Mouse (Mus musculus) embryo, embryonic 11 days (tissue): ENCODE measurements around the gene Pard3.
A peak's percentile ranks its signal among the peaks of the same experiment; 100 is the strongest.

Source experiments
- DNase-seq: peaks from one replicate; pipeline ENCODE4 v3.0.0-alpha.2; 2015

The Pard3 gene

DNA sequence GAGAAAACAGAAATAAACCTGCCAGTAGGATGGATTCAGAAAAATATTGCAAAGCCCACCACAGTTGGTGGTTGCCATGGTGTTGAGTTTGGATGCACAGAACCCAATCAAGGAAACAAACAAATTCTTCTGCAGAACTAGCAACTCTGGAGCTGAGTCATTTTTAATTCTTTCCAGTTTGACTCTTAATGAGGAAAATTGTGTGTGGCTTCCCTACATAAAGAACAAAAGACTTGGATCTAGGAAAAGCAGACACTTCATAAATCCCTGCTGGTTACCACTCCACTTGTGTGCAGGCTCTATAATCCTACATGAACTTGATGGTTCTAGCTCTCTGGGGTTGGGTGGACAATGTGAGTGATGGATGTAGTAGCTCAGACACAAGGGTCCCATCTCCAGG, 298.1 kb downstream of the Pard3 start:
- DNase-seq: no peak

GRCm38 (mm10) chr8:127368347-127368746, 304.7 kb downstream of the Pard3 start:
- DNase-seq: no peak

GRCm38 (mm10) chr8:127371326-127371949, 307.7 kb downstream of the Pard3 start:
- DNase-seq: no peak

DNA sequence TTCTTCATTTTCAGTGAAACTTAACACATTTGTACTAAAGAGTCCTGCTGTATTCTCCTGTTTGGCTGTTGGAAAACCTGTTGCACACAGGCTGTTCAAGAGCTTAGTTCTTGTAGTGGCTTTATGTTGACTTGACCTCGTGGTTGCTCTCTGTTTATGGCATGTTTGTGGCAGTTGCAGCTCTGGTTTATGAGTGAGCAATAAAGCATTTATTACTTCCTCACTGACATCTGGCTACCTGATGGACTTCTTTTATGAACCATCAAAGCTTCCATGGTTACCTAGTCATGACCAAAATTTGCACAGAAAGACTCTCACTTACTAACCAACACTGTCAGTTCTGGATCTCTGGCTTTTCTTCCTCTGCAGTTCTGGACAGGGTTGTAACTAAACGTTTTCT, 314.1 kb downstream of the Pard3 start:
- DNase-seq: no peak

DNA sequence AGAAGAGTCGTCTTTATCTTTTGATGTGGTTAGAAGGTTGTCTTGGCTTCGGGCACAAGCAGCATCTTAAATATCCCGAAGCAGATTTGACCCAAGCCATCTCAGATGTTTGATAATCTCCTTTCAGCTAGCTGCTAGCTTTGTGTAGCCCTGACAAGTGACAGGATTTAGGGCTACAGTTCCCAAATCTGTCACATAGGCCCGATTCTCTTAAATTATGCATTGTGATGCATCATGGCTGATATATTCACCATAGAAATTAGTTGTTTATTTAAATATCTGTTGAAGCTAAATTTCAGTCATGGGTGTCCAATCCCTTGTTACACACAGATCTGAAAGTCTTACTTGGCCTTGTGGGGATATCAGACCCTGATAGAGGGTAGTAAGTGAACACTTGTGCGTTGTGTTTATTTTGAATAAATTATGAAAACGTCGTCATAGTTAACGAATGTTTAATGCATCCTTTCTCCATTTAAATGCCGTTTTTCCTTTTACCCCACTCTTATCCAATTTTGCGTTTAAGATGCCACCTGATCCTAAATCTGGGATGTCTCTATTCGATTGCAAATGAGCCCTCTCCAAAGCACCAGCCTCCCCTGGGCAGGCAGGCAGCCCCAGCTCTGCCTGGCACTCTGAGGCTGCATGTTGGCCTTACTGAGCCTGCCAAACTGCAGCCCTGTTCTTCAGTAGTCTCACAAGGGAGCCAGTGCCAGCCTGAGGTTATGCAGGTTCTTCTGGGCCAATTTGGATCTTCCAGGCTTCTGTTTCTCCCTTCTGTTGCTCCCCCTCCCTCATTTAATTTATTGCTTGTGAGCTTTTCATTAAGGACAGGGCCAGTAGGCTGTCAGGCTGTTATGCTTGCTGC, 315.5 kb downstream of the Pard3 start:
- DNase-seq: no peak

DNA sequence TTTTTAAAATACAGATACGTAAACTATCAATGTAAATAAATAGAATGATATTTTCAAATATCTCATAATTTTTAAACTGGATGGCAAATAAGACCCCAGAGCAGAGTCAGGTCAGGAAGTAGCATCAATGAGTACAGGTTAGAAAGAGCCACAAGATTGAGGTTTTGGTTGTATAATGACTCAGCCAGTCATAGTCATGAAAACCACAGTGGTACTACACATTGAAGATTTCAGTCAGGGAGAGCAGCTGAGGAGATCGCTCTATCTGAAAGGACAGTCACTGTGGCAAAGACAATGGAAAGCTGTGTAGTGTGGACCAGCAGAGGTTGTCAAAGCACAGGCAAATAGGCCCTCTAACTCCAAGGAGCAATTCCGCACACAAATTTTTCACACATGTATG, 317.6 kb downstream of the Pard3 start:
- DNase-seq: no peak

- DNase-seq: no peak
These were observed 329.0 kb downstream of the Pard3 start for GRCm38 (mm10) chr8:127392700-127393099.

DNA sequence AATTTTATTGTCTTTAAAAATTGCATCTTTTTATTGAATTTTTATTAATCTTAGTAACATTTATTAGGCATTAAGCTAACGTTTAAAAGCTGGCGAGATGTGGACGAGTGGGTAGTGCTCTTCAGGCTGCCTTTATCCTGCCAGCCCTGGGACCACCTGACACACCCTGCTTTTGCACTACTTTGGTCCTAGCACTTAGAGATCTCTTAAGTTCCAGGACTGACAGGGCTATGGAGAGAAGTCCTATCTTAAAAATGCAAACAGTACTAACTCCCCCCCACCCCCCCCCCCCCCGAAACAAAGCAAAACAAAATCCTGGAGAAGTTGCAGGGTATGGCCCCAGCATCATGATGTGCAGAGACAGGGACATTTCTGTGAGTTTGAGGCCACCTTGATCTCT, 331.8 kb downstream of the Pard3 start:
- no peak for DNase-seq

DNA sequence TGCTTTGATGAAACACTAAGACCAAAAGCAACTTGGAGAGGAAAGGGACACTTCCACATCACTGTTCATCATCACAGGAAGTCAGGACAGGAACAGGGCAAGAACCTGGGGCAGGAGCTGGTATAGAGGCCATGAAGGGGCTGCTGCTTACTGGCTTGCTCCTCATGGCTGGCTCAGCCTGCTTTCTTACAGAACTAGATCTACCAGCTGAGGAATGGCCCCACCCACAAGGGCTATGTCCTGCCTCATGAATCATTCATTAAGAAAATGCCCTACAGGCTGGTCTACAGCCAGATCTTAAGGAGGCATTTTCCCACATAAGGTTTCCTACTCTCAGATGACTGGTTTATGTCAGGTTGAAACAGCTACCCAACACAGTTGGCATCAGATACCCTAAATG, 342.1 kb downstream of the Pard3 start:
- peak; percentile 10 for DNase-seq

DNA sequence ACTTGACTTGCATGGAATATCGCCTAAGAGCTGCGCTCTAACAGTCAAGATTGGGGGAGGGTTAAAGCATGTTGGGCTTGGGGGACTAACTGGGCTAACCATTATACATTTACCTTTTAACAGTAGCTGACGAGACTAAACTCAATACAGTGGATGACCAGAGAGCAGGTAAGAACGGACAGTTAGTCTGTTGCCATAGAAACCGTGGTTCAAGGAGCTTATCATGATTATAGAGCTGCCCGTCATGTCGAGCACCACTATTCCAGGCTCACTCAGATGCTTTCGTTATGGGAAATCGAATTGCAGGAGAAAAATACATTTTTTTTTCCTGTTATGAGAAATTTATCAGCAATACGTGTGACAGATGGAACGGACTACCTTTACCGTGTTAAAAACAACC, 346.9 kb downstream of the Pard3 start:
- no peak for DNase-seq

DNA sequence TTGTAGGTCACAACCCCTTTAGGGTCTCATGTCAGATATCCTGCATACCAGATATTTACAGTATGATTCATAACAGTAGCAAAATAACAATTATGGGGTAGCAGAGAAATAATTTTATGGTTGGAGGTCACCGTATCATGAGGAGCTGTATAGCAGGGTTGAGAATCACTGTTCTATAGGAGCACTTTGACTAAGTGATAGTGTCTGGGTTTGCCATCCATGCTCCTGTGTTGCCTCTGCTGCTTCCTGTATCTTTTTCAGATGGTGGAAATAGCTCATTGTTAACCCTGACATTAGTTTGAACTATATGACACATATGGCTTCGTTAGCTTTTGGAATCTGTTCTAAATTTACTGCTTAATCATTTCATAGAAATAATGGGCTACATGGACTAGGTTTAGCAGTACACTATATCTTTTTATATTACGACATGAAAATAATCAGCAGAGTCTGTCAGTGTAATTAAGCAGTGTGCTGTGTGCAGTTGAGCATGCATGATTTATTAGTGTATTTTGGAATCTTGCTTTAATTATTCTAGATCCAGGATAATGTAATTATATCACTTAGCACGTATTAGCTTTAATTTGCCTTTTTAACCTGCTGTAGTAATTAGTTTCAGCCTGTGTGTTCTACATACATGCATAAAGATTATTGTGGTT, 347.6 kb downstream of the Pard3 start:
- DNase-seq: no peak

DNA sequence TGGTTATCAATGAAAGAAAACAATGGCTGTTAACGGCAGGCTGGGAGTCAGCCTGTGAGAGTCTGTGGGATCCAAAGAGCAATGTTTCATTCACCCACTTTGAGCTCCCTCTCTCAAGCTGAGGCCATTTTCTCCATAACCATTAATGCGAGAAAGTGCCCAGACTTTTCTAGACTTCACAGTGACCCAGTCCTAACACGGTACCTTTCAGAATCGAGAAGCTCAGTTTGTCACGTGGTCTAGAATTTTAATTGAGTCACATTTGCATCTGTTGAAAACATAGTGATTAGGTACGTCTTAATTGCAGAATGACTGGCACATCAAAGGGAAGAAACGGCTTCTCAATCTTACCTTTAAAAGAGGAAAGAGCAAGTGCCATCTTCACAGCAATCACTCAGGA, 359.3 kb downstream of the Pard3 start:
- no peak for DNase-seq

DNA sequence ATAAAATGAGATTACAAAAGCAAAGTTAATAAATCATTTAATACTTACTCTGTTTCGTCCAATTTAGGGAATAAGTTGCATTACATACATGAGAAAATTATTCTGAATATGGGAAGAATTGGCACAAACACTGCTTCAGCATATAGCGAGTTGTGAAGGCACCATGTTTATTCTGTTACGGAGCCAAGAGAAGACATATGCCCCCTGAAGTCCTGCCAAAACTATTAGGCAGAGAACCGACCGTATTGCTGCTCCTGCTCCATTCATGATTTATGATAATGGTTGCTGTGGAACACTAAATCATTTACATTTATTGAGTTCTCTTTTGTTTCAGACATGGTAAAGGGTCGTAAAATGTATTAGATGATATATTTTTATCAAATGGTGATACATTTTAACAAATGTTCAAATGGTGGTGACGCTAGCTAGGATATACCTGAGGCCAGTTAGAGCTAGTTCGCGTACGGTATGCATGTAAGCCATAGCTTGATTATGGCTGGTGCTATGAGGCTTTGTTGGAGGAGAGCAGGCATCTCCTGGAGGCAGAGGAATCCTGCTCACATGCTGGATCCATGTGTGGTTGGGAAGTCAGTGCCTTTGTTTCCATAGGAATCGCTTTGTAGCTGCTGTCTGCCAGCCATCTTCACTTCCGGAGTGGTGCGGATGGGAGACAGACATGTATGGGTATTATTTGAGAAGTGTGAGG, 360.7 kb downstream of the Pard3 start:
- DNase-seq: no peak

DNA sequence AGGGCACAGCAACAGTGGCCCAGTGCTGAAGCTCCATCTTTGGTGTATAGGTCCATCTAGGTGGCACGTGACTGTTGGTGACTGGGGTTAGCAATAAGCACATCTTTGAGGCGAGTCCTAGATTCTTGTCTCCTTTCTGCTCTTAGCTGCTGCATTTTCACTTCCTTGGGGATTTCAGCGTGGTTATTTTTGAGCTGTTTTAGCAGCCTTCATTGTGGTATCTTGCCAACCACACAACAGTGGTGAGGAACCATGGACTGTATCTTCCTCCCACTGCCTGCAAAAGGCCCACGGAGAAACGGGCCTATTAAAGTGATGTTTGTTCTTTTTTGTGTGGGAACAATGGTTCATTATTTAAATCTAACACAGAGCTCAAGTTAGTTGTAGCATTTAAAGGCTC, 363.2 kb downstream of the Pard3 start:
- DNase-seq: no peak

DNA sequence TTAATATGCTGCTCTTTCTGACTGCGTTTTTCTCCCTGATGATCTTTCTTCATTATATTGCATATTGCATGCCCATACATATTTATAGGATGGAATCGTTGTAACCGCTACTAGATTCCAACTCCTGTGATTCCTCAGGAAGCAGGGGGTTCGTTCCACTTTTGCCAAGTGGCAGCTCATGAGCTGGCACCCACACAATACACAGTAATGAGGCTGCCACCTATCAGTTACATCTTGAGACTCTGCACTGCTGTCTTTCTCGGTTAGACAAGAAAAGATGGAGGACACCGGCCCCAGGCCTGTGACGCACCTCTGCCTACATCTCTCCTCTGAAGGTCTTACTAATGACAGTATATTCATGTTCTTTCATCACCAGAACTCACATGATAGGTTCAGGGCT, 364.3 kb downstream of the Pard3 start:
- no peak for DNase-seq

DNA sequence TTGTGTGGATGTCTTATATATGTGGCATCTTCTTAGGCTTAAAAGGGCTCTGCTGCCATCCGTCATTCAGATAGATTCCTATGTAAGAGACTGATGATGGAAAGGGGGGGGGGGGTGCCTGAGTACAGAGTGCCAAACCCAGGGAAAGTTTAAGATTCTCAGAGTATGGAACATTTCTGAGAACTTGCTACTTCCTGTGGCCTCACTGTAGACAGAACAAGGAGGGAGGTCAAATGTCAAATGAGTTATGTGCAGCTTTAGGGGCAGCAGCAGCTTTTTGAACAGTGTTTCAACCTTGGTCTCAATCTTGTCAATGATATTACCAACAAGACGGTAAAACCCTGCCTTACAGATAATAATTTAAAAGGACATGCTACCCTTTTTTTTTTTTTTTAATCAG, 367.5 kb downstream of the Pard3 start:
- no peak for DNase-seq

DNA sequence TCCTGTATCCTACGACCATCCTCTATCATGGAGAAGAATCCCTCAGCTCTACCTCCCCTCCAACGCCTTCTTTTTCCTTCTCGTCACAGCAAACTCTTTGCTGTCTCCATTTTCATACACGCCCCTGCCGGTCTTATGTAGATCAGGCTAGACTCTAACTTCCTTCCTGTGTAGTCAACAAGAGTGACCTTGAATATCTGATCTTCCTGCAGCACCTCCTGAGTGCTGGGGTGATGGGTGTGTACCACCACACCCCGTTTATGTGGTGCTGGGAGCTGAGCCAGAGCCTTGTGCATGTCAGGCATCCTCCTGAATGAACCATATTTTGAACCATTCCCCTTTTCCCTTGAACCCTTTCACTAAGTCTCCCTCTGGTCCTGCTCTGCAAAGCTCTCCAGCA, 372.3 kb downstream of the Pard3 start:
- no peak for DNase-seq

GRCm38 (mm10) chr8:127437613-127438235, 374.0 kb downstream of the Pard3 start:
- DNase-seq: no peak

DNA sequence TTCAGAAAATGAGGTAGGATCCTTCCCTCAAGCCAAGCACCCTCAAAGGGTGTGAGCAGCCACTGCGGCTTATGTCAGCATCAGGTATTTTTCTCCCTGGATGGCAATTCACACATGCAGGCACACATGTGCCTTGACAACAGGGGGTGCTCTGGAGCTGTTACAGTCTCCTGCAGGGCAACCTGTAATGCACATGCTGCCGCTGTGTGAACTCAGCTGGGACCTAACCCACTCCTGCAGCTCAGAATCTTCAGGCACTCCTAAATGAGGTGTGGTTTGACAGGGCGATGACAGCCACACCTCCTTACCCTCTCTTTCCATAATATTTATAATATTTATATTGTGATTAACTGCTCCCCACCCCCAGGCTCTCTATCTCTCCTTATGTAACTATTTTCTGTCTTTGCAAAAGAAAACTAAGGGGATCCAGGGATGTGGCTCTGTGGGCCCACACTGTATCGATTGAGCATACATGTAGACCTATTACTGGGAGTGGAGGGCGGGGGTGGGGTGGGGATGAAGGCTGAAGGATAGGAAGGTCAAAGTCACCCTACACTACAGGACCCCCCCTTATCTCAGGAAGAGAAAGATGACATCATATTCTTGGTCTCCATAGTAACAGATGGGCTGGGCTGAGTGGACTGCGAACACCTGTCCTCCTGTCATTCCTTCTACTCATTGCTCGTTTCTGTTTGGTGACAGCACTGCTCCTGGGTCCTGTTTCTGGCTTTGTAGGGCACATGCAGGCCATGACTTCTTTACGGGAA, 375.1 kb downstream of the Pard3 start:
- DNase-seq: peak; percentile 71

DNA sequence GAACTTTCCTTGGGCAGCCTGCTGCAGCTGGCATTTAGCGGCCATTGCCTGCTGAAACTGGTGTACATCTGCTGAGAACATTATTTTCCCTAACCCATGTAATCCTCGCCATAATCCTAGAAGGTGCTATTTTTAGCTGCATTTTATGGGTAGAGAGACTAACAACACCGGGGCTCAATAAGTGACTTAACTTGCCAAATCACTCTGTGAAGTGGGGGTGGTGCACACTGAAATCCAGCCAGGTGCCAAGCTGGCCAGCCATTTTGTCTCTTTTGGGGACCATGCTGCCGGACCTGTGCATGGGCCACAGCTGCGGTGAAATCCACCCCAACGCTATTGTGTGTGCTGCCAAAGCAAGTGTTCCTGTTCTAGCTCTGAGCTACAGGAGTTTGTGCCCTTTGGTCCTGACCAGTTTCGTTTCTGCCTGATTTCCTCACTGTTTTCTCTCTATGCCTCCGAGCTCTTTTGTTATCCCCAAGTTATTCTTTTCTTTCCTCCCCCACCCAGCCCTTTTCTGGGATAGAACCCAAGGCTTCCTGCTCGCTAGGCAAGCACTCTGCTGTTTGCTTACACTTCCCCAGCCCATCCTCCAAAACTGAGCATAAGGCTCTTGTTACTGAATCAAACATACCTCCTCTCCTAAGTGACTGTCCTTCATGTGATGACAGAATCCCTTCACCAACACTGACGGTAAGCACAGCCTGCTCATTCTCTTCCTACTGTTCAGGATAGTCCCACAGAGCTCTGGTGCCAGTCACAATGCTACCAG, 375.9 kb downstream of the Pard3 start:
- DNase-seq: no peak

GRCm38 (mm10) chr8:127440161-127440833, 376.6 kb downstream of the Pard3 start:
- no peak for DNase-seq
